Mouse (Mus musculus) embryonic facial prominence, embryonic 14.5 days (tissue): ENCODE results near the gene Thbs4. TPM values are rescaled to one million over a fixed set of nuclear protein-coding genes. Genes with fewer than 3 reads are reported as not detected.

Source experiments
- ATAC-seq: fragments of 200-750 bp; cut with Nextera tagmentation; 2 replicates; pipeline ENCODE4 v1.8.0; 2017; ENCODE audit warnings: low read depth, moderate number of reproducible peaks, moderate TSS enrichment
- DNase-seq: peaks from one replicate; pipeline ENCODE4 v3.0.0-alpha.2; 2015; ENCODE audit warnings: low spot score
- H3K27ac ChIP-seq: fragments of 300-500 bp; sonication (generic); replicated peaks from 2 replicates; pipeline ENCODE4 v1.5.1; 2014; ENCODE audit warnings: low read depth, mild to moderate bottlenecking, low read length, moderate library complexity
- H3K27me3 ChIP-seq: fragments of 300-500 bp; sonication (generic); replicated peaks from 2 replicates; pipeline ENCODE4 v1.6.1; 2014; ENCODE audit warnings: low read length; ENCODE audit not compliant: control insufficient read depth, insufficient read depth
- H3K36me3 ChIP-seq: fragments of 300-500 bp; sonication (generic); 2 replicates; pipeline ENCODE4 v1.6.1; 2014; ENCODE audit warnings: low read length, mixed read lengths; ENCODE audit not compliant: control insufficient read depth, insufficient read depth
- H3K4me1 ChIP-seq: fragments of 300-500 bp; sonication (generic); 2 replicates; pipeline ENCODE4 v1.6.1; 2014; ENCODE audit warnings: antibody characterized with exemption, low read length; ENCODE audit not compliant: control insufficient read depth, insufficient read depth
- H3K4me2 ChIP-seq: fragments of 300-500 bp; sonication (generic); 2 replicates; pipeline ENCODE4 v1.6.1; 2014; ENCODE audit warnings: low read depth, mild to moderate bottlenecking, low read length, moderate library complexity, mixed read lengths
- H3K4me3 ChIP-seq: fragments of 300-500 bp; sonication (generic); 2 replicates; pipeline ENCODE4 v1.5.1; 2014; ENCODE audit warnings: low read depth, mild to moderate bottlenecking, low read length
- H3K9ac ChIP-seq: fragments of 300-500 bp; sonication (generic); 2 replicates; pipeline ENCODE4 v1.6.1; 2014; ENCODE audit warnings: low read depth, mild to moderate bottlenecking, low read length, moderate library complexity, mixed read lengths
- H3K9me3 ChIP-seq: fragments of 300-500 bp; sonication (generic); 2 replicates; pipeline ENCODE4 v1.6.1; 2016; ENCODE audit warnings: low read length; ENCODE audit not compliant: control insufficient read depth
- WGBS: fragments of 180-500 bp; shearing (Covaris S2); extraction: QIAGEN DNeasy Blood & Tissue Kit; methylation state at CpG from one replicate; pipeline ENCODE4 v1.1.7; 2014; 5-methylcytosine and 5-hydroxymethylcytosine counted together
- polyA plus RNA-seq: library from polyadenylated mRNA; unstranded; fragments of >200 nt; fragmentation: Nextera tagmentation; extraction: Ambion mirVana; gene quantifications from 2 replicates; pipeline ENCODE4 v1.2.1, GENCODE M21; 2014

Thbs4 gene
- polyA plus RNA-seq, 1 experiment from 2014 or later, result 56.8 TPM

- no peak for DNase-seq
- no peak for ATAC-seq
- 83% methylated on average over 9 of the region's 9 CpGs for WGBS
- Histone ChIP-seq H3K27ac (no peak overlapping the region), H3K4me3 (no peak overlapping the region), H3K9ac (no peak overlapping the region), H3K4me1 (no peaks in the 10 kb centered on the region), H3K9me3 (no peaks in the 10 kb centered on the region), H3K4me2 (no peak overlapping the region), H3K27me3 (no peaks in the 10 kb centered on the region), H3K36me3 (peaks cover 27% of the 10 kb centered on the region)
Measured at GRCm38 (mm10) chr13:92706342-92707061, 88.1 kb downstream of the Thbs4 start.

- DNase-seq (no peak), ATAC-seq (no peak)
- H3K27ac ChIP-seq, result no peak overlapping the region
- H3K9ac ChIP-seq, result no peak overlapping the region
- no peaks in the 10 kb centered on the region for H3K4me1 ChIP-seq
- no peaks in the 10 kb centered on the region for H3K9me3 ChIP-seq
- no peak overlapping the region for H3K4me3 ChIP-seq
- no peak overlapping the region for H3K4me2 ChIP-seq
- H3K36me3 ChIP-seq, result peaks cover 27% of the 10 kb centered on the region
- WGBS, result 93% methylated on average over 7 of the region's 7 CpGs
- H3K27me3 ChIP-seq, result no peaks in the 10 kb centered on the region
Measured at GRCm38 (mm10) chr13:92705016-92705535, 89.5 kb downstream of the Thbs4 start.

DNA sequence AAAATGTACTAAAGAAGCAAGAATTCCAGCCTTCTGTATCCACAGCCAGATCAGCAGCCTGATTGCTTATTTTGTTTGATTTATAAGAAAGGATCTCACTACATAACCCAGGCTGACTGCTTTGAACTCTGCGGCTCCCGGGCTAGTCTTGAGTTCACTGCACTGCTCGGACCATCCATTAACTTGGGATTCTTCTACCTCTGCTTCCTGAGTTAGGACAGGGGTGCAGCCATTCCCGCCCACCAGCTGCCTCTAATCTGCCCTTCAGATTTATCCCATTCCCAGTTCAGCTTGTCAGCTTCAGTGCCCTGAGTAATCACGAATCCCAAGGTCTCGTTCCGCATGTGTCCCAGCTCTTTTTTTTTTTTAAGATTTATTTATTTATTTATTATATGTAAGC is 90.4 kb downstream of the Thbs4 start:
- Histone ChIP-seq H3K4me3 (no peak overlapping the region), H3K9me3 (no peaks in the 10 kb centered on the region), H3K4me1 (no peaks in the 10 kb centered on the region), H3K36me3 (peaks cover 27% of the 10 kb centered on the region), H3K27ac (no peak overlapping the region), H3K27me3 (no peaks in the 10 kb centered on the region), H3K4me2 (no peak overlapping the region), H3K9ac (no peak overlapping the region)
- ATAC-seq (no peak), DNase-seq (no peak)
- 71% methylated on average over 7 of the region's 7 CpGs for WGBS

- no peak overlapping the region for H3K4me2 ChIP-seq
- ATAC-seq, result peak; percentile 60
- H3K36me3 ChIP-seq, result peaks cover 25% of the 10 kb centered on the region
- no peaks in the 10 kb centered on the region for H3K4me1 ChIP-seq
- peak; percentile 39 for DNase-seq
- no peaks in the 10 kb centered on the region for H3K9me3 ChIP-seq
- H3K9ac ChIP-seq, result no peak overlapping the region
- no peak overlapping the region for H3K4me3 ChIP-seq
- no peak overlapping the region for H3K27ac ChIP-seq
- no peaks in the 10 kb centered on the region for H3K27me3 ChIP-seq
- WGBS, result 52% methylated on average over 8 of the region's 8 CpGs
Measured at GRCm38 (mm10) chr13:92703241-92704027, 91.2 kb downstream of the Thbs4 start.

DNA sequence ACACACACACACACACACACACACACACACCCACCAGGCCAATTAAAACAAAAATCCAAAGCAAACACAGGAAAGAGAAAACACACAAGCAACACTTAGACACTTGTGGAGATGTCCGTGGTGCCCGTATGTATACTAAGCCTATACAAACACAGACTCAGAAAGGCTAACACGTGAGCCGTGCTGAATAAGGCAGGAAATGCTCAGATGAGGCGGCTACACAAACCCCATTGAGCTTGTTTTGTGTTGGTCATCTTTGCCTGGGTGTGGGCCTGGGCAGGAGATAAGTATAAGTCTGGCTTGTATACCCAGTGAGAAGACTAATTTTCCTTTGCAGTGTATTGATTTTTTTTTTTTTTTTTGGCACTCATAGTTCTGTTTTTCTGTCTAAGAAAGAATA is 92.6 kb downstream of the Thbs4 start:
- Histone ChIP-seq H3K9ac (no peak overlapping the region), H3K9me3 (no peaks in the 10 kb centered on the region), H3K4me3 (no peak overlapping the region), H3K36me3 (peaks cover 12% of the 10 kb centered on the region), H3K27me3 (no peaks in the 10 kb centered on the region), H3K4me1 (no peaks in the 10 kb centered on the region), H3K27ac (no peak overlapping the region), H3K4me2 (no peak overlapping the region)
- WGBS, result 82% methylated on average over 5 of the region's 5 CpGs
- DNase-seq (no peak), ATAC-seq (no peak)

Other genes starting within 250 kb of the Thbs4 start
- gene Spz1, start 218.6 kb downstream of the Thbs4 start, polyA plus RNA-seq, result not detected in 2 replicates
- gene Serinc5, start 183.7 kb downstream of the Thbs4 start, polyA plus RNA-seq, result 19.8 and 20.0 TPM in 2 replicates
- 4.1 and 4.8 TPM in 2 replicates for gene Mtx3, start 49.9 kb upstream of the Thbs4 start, polyA plus RNA-seq